Mouse (Mus musculus) stomach, postnatal 0 days (tissue): ENCODE measurements around the gene Cactin.

Experiments used
- CTCF ChIP-seq: IDR thresholded peaks from 2 replicates; pipeline ENCODE4 v1.5.1; 2016; ENCODE audit warnings: antibody characterized with exemption, low read depth, mild to moderate bottlenecking, moderate library complexity
- EP300 ChIP-seq: optimal IDR thresholded peaks from 2 replicates; pipeline ENCODE3; 2016; ENCODE audit warnings: antibody characterized with exemption

DNA sequence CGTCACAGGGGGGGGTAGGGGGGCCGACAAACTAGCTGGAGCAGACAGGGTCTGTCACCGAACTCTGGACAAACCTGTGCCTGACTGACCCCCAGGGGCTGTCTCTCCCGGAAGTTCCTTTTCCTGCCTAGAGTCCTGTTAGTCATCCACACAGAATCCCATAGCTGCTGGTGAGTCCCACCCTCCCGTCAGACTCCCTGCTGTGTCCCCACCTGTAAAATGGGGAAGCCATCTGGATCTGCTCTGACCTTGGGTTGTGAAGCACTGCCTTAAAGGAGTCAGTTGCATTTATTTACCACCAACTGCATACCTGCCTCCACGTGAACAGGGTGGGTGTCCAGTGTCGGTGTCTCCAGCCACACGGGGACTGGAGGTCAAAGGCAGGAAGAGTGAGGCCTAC is 26.5 kb upstream of the Cactin start:
- TF ChIP-seq CTCF = no peak
- no peak for TF ChIP-seq EP300
